Mouse (Mus musculus) C2C12 (cell line): Measurements from ENCODE around the gene Aven. TPM values are rescaled to one million over a fixed set of nuclear protein-coding genes. Genes with fewer than 3 reads are reported as not detected.

Source experiments
- H3K27me3 ChIP-seq: one replicate; pipeline ENCODE4 v1.6.1; 2011; ENCODE audit not compliant: control insufficient read depth, insufficient read depth, insufficient read length
- H3K36me3 ChIP-seq: one replicate; pipeline ENCODE4 v1.6.1; 2011; ENCODE audit not compliant: control insufficient read depth, insufficient read depth
- H3K4me3 ChIP-seq: one replicate; pipeline ENCODE4 v1.5.1; 2011; ENCODE audit warnings: mild to moderate bottlenecking, control low read depth; ENCODE audit not compliant: poor library complexity, insufficient read depth, severe bottlenecking
- H3K79me2 ChIP-seq: one replicate; pipeline ENCODE4 v1.6.1; 2011; ENCODE audit not compliant: control insufficient read depth, insufficient read depth
- H3K79me3 ChIP-seq: one replicate; pipeline ENCODE4 v1.6.1; 2011; ENCODE audit warnings: low read depth, control low read depth
- H3ac ChIP-seq: one replicate; pipeline ENCODE3; 2011; ENCODE audit warnings: low read depth; ENCODE audit not compliant: control insufficient read depth, insufficient read length
- CEBPB ChIP-seq: IDR thresholded peaks from one replicate; pipeline ENCODE4 v1.6.1; 2011; ENCODE audit warnings: low read depth, mild to moderate bottlenecking, control low read depth, moderate library complexity
- microRNA-seq: library from miRNA; unstranded; fragments of <30 nt; microRNA quantifications from one replicate; pipeline ENCODE4, GENCODE M21; 2019; ENCODE audit warnings: borderline microRNAs expressed
- polyA plus RNA-seq: library from polyadenylated mRNA; unstranded; fragments of >200 nt; fragmentation: generic; extraction: Trizol; gene quantifications from one replicate; pipeline ENCODE4 v1.2.1, GENCODE M21; 2012; ENCODE audit warnings: missing spikeins

Aven gene
- polyA plus RNA-seq, 1 experiment: 19.9 TPM

DNA sequence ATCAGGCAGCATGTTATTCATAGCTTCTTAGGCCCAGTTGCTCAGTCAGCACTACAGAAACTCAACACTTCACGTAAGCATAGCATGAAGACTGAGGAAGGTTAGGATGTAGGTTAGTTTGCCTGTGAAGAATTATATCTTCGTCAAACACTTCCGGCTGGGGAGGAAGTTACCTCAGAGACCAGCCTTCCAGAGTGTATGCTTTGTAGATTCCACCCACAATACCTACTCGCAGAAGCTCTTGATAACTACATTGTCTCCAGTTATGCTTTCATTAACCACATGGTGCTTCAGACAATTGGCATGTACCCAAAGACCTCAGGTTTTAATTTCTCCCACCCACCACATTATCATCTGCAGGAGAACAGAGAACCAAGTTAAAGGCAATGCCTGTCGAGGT, 189.1 kb downstream of the Aven start:
- TF ChIP-seq CEBPB: no peak
- H3ac ChIP-seq: no peak overlapping the region
- H3K27me3 ChIP-seq: no peaks in the 10 kb centered on the region

More for the DNA sequence above, 189.1 kb downstream of the Aven start:
- Histone ChIP-seq H3K36me3 (no peaks in the 10 kb centered on the region), H3K79me2 (no peaks in the 10 kb centered on the region), H3K4me3 (no peak overlapping the region), H3K79me3 (no peaks in the 10 kb centered on the region)

Small RNA genes lying within 50 kb of the gene (microRNA-seq; reads per million reads assigned to microRNA genes)
- not detected for gene Gm44374

Other genes with a start within 250 kb of the Aven start
- 0.02 TPM for gene Nutm1, start 233.7 kb upstream of the Aven start, polyA plus RNA-seq
- gene Nop10, start 231.0 kb upstream of the Aven start, polyA plus RNA-seq: 139 TPM
- gene Slc12a6, start 227.1 kb upstream of the Aven start, polyA plus RNA-seq: 4.4 TPM
- not detected for gene Gm21985, start 226.7 kb upstream of the Aven start, polyA plus RNA-seq
- gene Emc4, start 124.9 kb upstream of the Aven start, polyA plus RNA-seq: 152 TPM
- 13.3 TPM for gene Katnbl1, start 113.8 kb upstream of the Aven start, polyA plus RNA-seq
- 15.0 TPM for gene Emc7, start 38.0 kb upstream of the Aven start, polyA plus RNA-seq
- not detected for gene Chrm5, start 12.2 kb upstream of the Aven start, polyA plus RNA-seq